Mouse (Mus musculus): ENCODE measurements around the gene Nfx1. TPM values are rescaled to one million over a fixed set of nuclear protein-coding genes. Genes with fewer than 3 reads are reported as not detected.

Gene Nfx1
- 67.7 TPM for polyA plus RNA-seq (2015; fragmentation: Illumina TruSeq; extraction: RNeasy Lipid Tissue Mini Kit (QIAGEN cat#74804); ENCODE audit: low read depth, low replicate concordance)

GRCm38 (mm10) chr4:40970842-40971701 is at the start of gene Nfx1:
Nfx1 (plus strand) TSS chr4:40970906.

GRCm38 (mm10) chr4:40948160-40948708 is 22.5 kb upstream of the Nfx1 start, which contains the start of the genes Bag1 and Chmp5:
Bag1 (minus strand) TSS chr4:40948294.
Chmp5 (plus strand) TSS chr4:40948407.

GRCm38 (mm10) chr4:41047524-41048271 is 77.0 kb downstream of the Nfx1 start, which contains the start of gene Aqp7:
Aqp7 (minus strand) TSS chr4:41048139.

Other genes starting within 250 kb of the Nfx1 start
- 345 TPM for gene Dnaja1, start 248.8 kb upstream of the Nfx1 start, polyA plus RNA-seq (2015; fragmentation: Illumina TruSeq; extraction: RNeasy Lipid Tissue Mini Kit (QIAGEN cat#74804); ENCODE audit: low read depth, low replicate concordance)
- 74.6 TPM for gene Smu1, start 213.0 kb upstream of the Nfx1 start, polyA plus RNA-seq (2015; fragmentation: Illumina TruSeq; extraction: RNeasy Lipid Tissue Mini Kit (QIAGEN cat#74804); ENCODE audit: low read depth, low replicate concordance)
- gene B4galt1, start 116.9 kb upstream of the Nfx1 start, polyA plus RNA-seq (2015; fragmentation: Illumina TruSeq; extraction: RNeasy Lipid Tissue Mini Kit (QIAGEN cat#74804); ENCODE audit: low read depth, low replicate concordance), result 3.7 TPM
- gene Spink4, start 50.9 kb upstream of the Nfx1 start, polyA plus RNA-seq (2015; fragmentation: Illumina TruSeq; extraction: RNeasy Lipid Tissue Mini Kit (QIAGEN cat#74804); ENCODE audit: low read depth, low replicate concordance), result not detected
- gene Bag1, start 22.6 kb upstream of the Nfx1 start, polyA plus RNA-seq (2015; fragmentation: Illumina TruSeq; extraction: RNeasy Lipid Tissue Mini Kit (QIAGEN cat#74804); ENCODE audit: low read depth, low replicate concordance), result 212 TPM
- 145 TPM for gene Chmp5, start 22.5 kb upstream of the Nfx1 start, polyA plus RNA-seq (2015; fragmentation: Illumina TruSeq; extraction: RNeasy Lipid Tissue Mini Kit (QIAGEN cat#74804); ENCODE audit: low read depth, low replicate concordance)
- gene Aqp7, start 77.2 kb downstream of the Nfx1 start, polyA plus RNA-seq (2015; fragmentation: Illumina TruSeq; extraction: RNeasy Lipid Tissue Mini Kit (QIAGEN cat#74804); ENCODE audit: low read depth, low replicate concordance), result not detected
- not detected for gene Aqp3, start 127.3 kb downstream of the Nfx1 start, polyA plus RNA-seq (2015; fragmentation: Illumina TruSeq; extraction: RNeasy Lipid Tissue Mini Kit (QIAGEN cat#74804); ENCODE audit: low read depth, low replicate concordance)
- gene Nol6, start 153.5 kb downstream of the Nfx1 start, polyA plus RNA-seq (2015; fragmentation: Illumina TruSeq; extraction: RNeasy Lipid Tissue Mini Kit (QIAGEN cat#74804); ENCODE audit: low read depth, low replicate concordance), result 53.6 TPM
- 92.2 TPM for gene Ube2r2, start 164.8 kb downstream of the Nfx1 start, polyA plus RNA-seq (2015; fragmentation: Illumina TruSeq; extraction: RNeasy Lipid Tissue Mini Kit (QIAGEN cat#74804); ENCODE audit: low read depth, low replicate concordance)

Data from brain, adult 10 weeks (tissue).